Comparison of ENCODE assay signal across 8 mouse cellular contexts in genomic region chr11:119304904-119305712, GRCm38 (mm10). TPM values are rescaled to one million over a fixed set of nuclear protein-coding genes. Genes with fewer than 3 reads are reported as not detected.
DNase-seq lines count a peak whose midpoint lies in the region; ATAC-seq and TF ChIP-seq lines count a peak whose summit lies in the region.

No protein-coding gene starts in this region.

- peaks cover 12% of the 10 kb centered on the region for H3K4me1 ChIP-seq in G1E (ENCODE audit: insufficient read depth, low read depth, low read length)
- no peaks in the 10 kb centered on the region for H3K4me1 ChIP-seq in liver, adult 2 months (ENCODE audit: control insufficient read depth, insufficient read depth, low read length)

- WGBS in liver, adult 2 months: 58% methylated on average over 16 of the region's 16 CpGs

- no peaks in the 10 kb centered on the region for H3K79me2 ChIP-seq in liver, adult 2 months (ENCODE audit: control insufficient read depth, insufficient read depth, low read length)

- no peak for TF ChIP-seq POLR2A in brain, embryonic 14.5 days (IDR thresholded peaks at IDR 0.05; ENCODE audit: borderline replicate concordance, extremely low read depth, insufficient read depth, insufficient read length, poor library complexity, severe bottlenecking)
- no peak for TF ChIP-seq POLR2A in liver, adult 2 months (IDR thresholded peaks at IDR 0.05; ENCODE audit: extremely low read depth, insufficient read depth, low read length)

- ATAC-seq in G1E (ENCODE audit: extremely low read depth, insufficient number of reproducible peaks, low FRiP score, poor library complexity, severe bottlenecking): peak; percentile 42
- peak; percentile 83 for ATAC-seq in granulocyte monocyte progenitor cell, adult 5-6 weeks (replicated peaks; ENCODE audit: poor library complexity, severe bottlenecking)
- ATAC-seq in neutrophil, adult 5-6 weeks (ENCODE audit: extremely low read depth, insufficient number of reproducible peaks, low FRiP score, poor library complexity, severe bottlenecking): peak; percentile 62; the same call in 1 of the 2 replicates

- peak in 1 of 2 experiments; percentile 42 for DNase-seq in left cerebral cortex, adult 2 months (ENCODE audit: extremely low spot score in 1 of 2, low spot score in 2 of 2)
- no peak for DNase-seq in left cerebral cortex, postnatal 10 days (ENCODE audit: extremely low spot score in 1 of 2, low spot score in 2 of 2)
- peak; percentile 49 for DNase-seq in G1E (ENCODE audit: low spot score)
- peak; percentile 74 for DNase-seq in brain, embryonic 14.5 days (ENCODE audit: low read depth)
- DNase-seq in liver, adult 2 months (ENCODE audit: extremely low read depth, low read depth, low spot score): peak; percentile 37
- DNase-seq in urinary bladder, postnatal 10 days (ENCODE audit: low spot score): no peak

- H3K27ac ChIP-seq in left cerebral cortex, adult 2 months: no peak overlapping the region
- H3K27ac ChIP-seq in liver, adult 2 months (replicated peaks; ENCODE audit: insufficient read depth, low read depth, low read length): no peak overlapping the region

- H3K9ac ChIP-seq in liver, adult 2 months (ENCODE audit: low read depth, low read length): no peak overlapping the region

- no peak overlapping the region for H3K4me3 ChIP-seq in left cerebral cortex, adult 2 months
- no peak overlapping the region for H3K4me3 ChIP-seq in G1E (ENCODE audit: low read depth, low read length)
- H3K4me3 ChIP-seq in liver, adult 2 months (ENCODE audit: insufficient read depth, low read depth, low read length): no peak overlapping the region

- intact Hi-C loops in left cerebral cortex, adult 2 months (cut with DNase I): loop anchor here (1.0 to 10.0 kb wide), 4 partner anchors 58 to 600 kb away; partner anchors contain the start of gene Endov
- intact Hi-C loops in left cerebral cortex, postnatal 10 days (cut with DNase I): no loop called here

- no peaks in the 10 kb centered on the region for H3K36me3 ChIP-seq in G1E (replicated peaks)
- H3K36me3 ChIP-seq in liver, adult 2 months (ENCODE audit: control insufficient read depth, insufficient read depth, low read length): no peaks in the 10 kb centered on the region

- peaks cover 63% of the 10 kb centered on the region for H3K27me3 ChIP-seq in G1E (ENCODE audit: insufficient read depth, low read length)
- H3K27me3 ChIP-seq in liver, adult 2 months (ENCODE audit: control insufficient read depth, insufficient read depth, low read length): no peaks in the 10 kb centered on the region

- peak; percentile 68 for TF ChIP-seq CTCF in left cerebral cortex, adult 2 months (IDR thresholded peaks at IDR 0.05)
- TF ChIP-seq CTCF in G1E (IDR thresholded peaks at IDR 0.05; ENCODE audit: low read depth, low read length): peak; percentile 71
- peak; percentile 73; the same call in 1 of the 2 replicates for TF ChIP-seq CTCF in brain, embryonic 14.5 days (IDR thresholded peaks at IDR 0.05; ENCODE audit: borderline replicate concordance, extremely low read depth, insufficient read depth, insufficient read length)
- TF ChIP-seq CTCF in liver, adult 2 months (IDR thresholded peaks at IDR 0.05; ENCODE audit: low read depth, low read length): peak; percentile 62; the same call in 1 of the 2 replicates

- no peaks in the 10 kb centered on the region; the same call in 1 of the 2 replicates for H3K9me3 ChIP-seq in G1E (replicated peaks)

RNA-seq across cellular contexts. Expression of gene Card14, which starts 2.5 kb away (rescaled TPM):
- total RNA-seq in left cerebral cortex, adult 2 months (2021): under 1 TPM; 0.19 to 0.27 TPM
- total RNA-seq in left cerebral cortex, postnatal 10 days (2021): under 1 TPM; 0.32 to 0.34 TPM
- not detected in 2 replicates for total RNA-seq in G1E (2014; fragmentation: Nextera tagmentation)
- total RNA-seq in G1E (2017): 0.11 TPM in 1 of 2 replicates, not detected in the other
- polyA plus RNA-seq in G1E (2012): not detected in 2 replicates
- polyA plus RNA-seq in brain, embryonic 14.5 days (2012; rRNA removed): 0.18 and 0.22 TPM in 2 replicates
- not detected in 2 replicates for total RNA-seq in granulocyte monocyte progenitor cell, adult 5-6 weeks (2014; fragmentation: Nextera tagmentation)
- not detected in 2 replicates for total RNA-seq in granulocyte monocyte progenitor cell, adult 5-6 weeks (2017)
- 0.09 and 0.20 TPM in 2 replicates for total RNA-seq in liver, adult 2 months (2014; rRNA removed)
- polyA plus RNA-seq in liver, adult 2 months (2012; rRNA removed): 0.10 and 0.22 TPM in 2 replicates
- total RNA-seq in neutrophil, adult 5-6 weeks (2017): 0.12 TPM in 1 of 2 replicates, not detected in the other

RNA-seq across cellular contexts. Expression of gene Eif4a3, which starts 5.2 kb away (rescaled TPM):
- 10 to 100 TPM; 68.7 to 78.6 TPM for total RNA-seq in left cerebral cortex, adult 2 months (2021)
- total RNA-seq in left cerebral cortex, postnatal 10 days (2021): 10 to 100 TPM; 92.3 to 98.1 TPM
- total RNA-seq in G1E (2014; fragmentation: Nextera tagmentation): 188 and 202 TPM in 2 replicates
- total RNA-seq in G1E (2017): 244 and 261 TPM in 2 replicates
- 224 and 241 TPM in 2 replicates for polyA plus RNA-seq in G1E (2012)
- 188 and 217 TPM in 2 replicates for polyA plus RNA-seq in brain, embryonic 14.5 days (2012; rRNA removed)
- total RNA-seq in granulocyte monocyte progenitor cell, adult 5-6 weeks (2014; fragmentation: Nextera tagmentation): 280 and 311 TPM in 2 replicates
- 188 and 228 TPM in 2 replicates for total RNA-seq in granulocyte monocyte progenitor cell, adult 5-6 weeks (2017)
- total RNA-seq in liver, adult 2 months (2014; rRNA removed): 57.3 and 64.2 TPM in 2 replicates
- polyA plus RNA-seq in liver, adult 2 months (2012; rRNA removed): 49.8 and 61.5 TPM in 2 replicates
- 96.0 and 123 TPM in 2 replicates for total RNA-seq in neutrophil, adult 5-6 weeks (2017)

RNA-seq across cellular contexts. Expression of gene Gaa, which starts 37.4 kb away (rescaled TPM):
- total RNA-seq in left cerebral cortex, adult 2 months (2021): 100 to 1,000 TPM; 241 to 268 TPM
- total RNA-seq in left cerebral cortex, postnatal 10 days (2021): 100 to 1,000 TPM; 108 to 124 TPM
- 59.7 and 71.2 TPM in 2 replicates for total RNA-seq in G1E (2014; fragmentation: Nextera tagmentation)
- total RNA-seq in G1E (2017): 27.5 and 28.1 TPM in 2 replicates
- 95.7 and 102 TPM in 2 replicates for polyA plus RNA-seq in G1E (2012)
- polyA plus RNA-seq in brain, embryonic 14.5 days (2012; rRNA removed): 93.3 and 102 TPM in 2 replicates
- total RNA-seq in granulocyte monocyte progenitor cell, adult 5-6 weeks (2014; fragmentation: Nextera tagmentation): 35.8 and 47.2 TPM in 2 replicates
- 27.4 and 31.6 TPM in 2 replicates for total RNA-seq in granulocyte monocyte progenitor cell, adult 5-6 weeks (2017)
- 22.4 and 49.3 TPM in 2 replicates for total RNA-seq in liver, adult 2 months (2014; rRNA removed)
- 108 and 119 TPM in 2 replicates for polyA plus RNA-seq in liver, adult 2 months (2012; rRNA removed)
- total RNA-seq in neutrophil, adult 5-6 weeks (2017): 13.0 and 13.5 TPM in 2 replicates

RNA-seq across cellular contexts. Expression of gene Sgsh, which starts 50.2 kb away (rescaled TPM):
- total RNA-seq in left cerebral cortex, adult 2 months (2021): 1 to 10 TPM; 4.6 to 5.0 TPM
- 1 to 10 TPM; 4.7 to 6.0 TPM for total RNA-seq in left cerebral cortex, postnatal 10 days (2021)
- total RNA-seq in G1E (2014; fragmentation: Nextera tagmentation) (14.5 and 22.4 TPM in 2 replicates), G1E (2017) (13.2 and 17.8 TPM in 2 replicates)
- polyA plus RNA-seq in G1E (2012): 26.5 and 26.6 TPM in 2 replicates
- 3.6 and 5.8 TPM in 2 replicates for polyA plus RNA-seq in brain, embryonic 14.5 days (2012; rRNA removed)
- total RNA-seq in granulocyte monocyte progenitor cell, adult 5-6 weeks (2014; fragmentation: Nextera tagmentation): 4.3 and 5.2 TPM in 2 replicates
- total RNA-seq in granulocyte monocyte progenitor cell, adult 5-6 weeks (2017): 2.7 and 4.1 TPM in 2 replicates
- 2.1 and 2.6 TPM in 2 replicates for total RNA-seq in liver, adult 2 months (2014; rRNA removed)
- polyA plus RNA-seq in liver, adult 2 months (2012; rRNA removed): 8.7 and 11.9 TPM in 2 replicates
- total RNA-seq in neutrophil, adult 5-6 weeks (2017): 15.7 and 17.9 TPM in 2 replicates

RNA-seq across cellular contexts. Expression of gene Slc26a11, which starts 50.2 kb away (rescaled TPM):
- total RNA-seq in left cerebral cortex, adult 2 months (2021): 1 to 10 TPM; 3.9 TPM
- 1 to 10 TPM; 4.6 to 5.2 TPM for total RNA-seq in left cerebral cortex, postnatal 10 days (2021)
- total RNA-seq in G1E (2014; fragmentation: Nextera tagmentation): 4.9 and 8.0 TPM in 2 replicates
- 4.4 and 6.9 TPM in 2 replicates for total RNA-seq in G1E (2017)
- polyA plus RNA-seq in G1E (2012): 4.9 and 5.2 TPM in 2 replicates
- polyA plus RNA-seq in brain, embryonic 14.5 days (2012; rRNA removed): 10.0 TPM in 2 replicates
- 1.1 TPM in 1 of 2 replicates, not detected in the other for total RNA-seq in granulocyte monocyte progenitor cell, adult 5-6 weeks (2014; fragmentation: Nextera tagmentation)
- total RNA-seq in granulocyte monocyte progenitor cell, adult 5-6 weeks (2017): 0.21 and 0.43 TPM in 2 replicates
- total RNA-seq in liver, adult 2 months (2014; rRNA removed): 2.5 and 3.9 TPM in 2 replicates
- 5.3 and 7.5 TPM in 2 replicates for polyA plus RNA-seq in liver, adult 2 months (2012; rRNA removed)
- total RNA-seq in neutrophil, adult 5-6 weeks (2017): 18.0 and 23.0 TPM in 2 replicates

Comparison
In these comparisons a context has a peak if more than half of its experiments do, and no peak if none do; other contexts are left out.
1. DNase-seq: peak in G1E (single experiment), brain, embryonic 14.5 days (single experiment) and liver, adult 2 months (single experiment); none in left cerebral cortex, postnatal 10 days (0 of 2) and urinary bladder, postnatal 10 days (single experiment).
2. Peak in every context shown above with its lines, with median percentiles within 50 percentile points of each other: CTCF ChIP-seq and ATAC-seq.